Mouse (Mus musculus) 3T3-L1 (cell line): ENCODE measurements around the gene Zfp846.

Source experiments
- DNase-seq: peaks from one replicate; pipeline ENCODE4 v3.0.0-alpha.2; 2015; ENCODE audit warnings: low read depth, low spot score

The Zfp846 gene

GRCm38 (mm10) chr9:20636790-20637189, 55.7 kb downstream of the Zfp846 start:
- DNase-seq, result no peak

DNA sequence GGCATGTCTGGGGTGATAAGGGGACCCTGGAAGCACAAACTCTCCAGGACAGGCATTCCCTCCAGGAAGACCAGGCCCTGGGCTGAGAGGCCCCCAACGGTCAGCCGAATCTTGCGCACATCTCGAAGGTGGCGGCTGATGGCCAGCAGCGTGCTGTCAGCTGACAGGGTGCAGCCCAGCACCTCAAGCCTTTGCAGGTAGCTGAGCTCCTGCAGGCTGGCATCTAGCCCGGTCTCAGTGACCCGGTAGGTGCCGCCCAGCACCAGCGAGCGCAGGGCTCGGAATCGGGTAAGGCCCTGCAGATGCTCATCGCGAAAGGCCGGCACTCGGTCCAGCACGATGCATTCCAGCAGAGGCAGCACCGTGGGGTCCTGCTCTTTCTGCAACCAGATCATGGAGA, 57.5 kb downstream of the Zfp846 start:
- no peak for DNase-seq

DNA sequence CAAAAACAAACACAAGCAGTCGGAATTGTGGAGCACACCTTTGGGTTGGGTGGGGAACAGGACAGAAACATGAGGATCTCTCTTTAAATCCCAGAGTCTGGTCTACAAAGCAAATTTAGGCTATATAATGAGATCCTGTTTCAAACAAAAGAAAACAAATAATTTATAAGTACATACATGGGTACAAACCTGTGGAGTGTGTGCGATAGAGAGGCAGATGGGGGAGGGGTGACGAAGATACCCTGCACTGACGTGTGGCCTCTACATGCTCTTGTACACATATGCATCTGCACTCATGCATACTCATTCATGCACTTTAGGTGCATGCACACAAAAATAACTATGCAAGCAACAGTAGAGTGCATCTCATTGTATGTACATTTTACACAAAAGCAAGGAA, 58.4 kb downstream of the Zfp846 start:
- DNase-seq, result no peak

- peak; percentile 54 for DNase-seq
Observed at GRCm38 (mm10) chr9:20641501-20641900, 60.4 kb downstream of the Zfp846 start.

DNA sequence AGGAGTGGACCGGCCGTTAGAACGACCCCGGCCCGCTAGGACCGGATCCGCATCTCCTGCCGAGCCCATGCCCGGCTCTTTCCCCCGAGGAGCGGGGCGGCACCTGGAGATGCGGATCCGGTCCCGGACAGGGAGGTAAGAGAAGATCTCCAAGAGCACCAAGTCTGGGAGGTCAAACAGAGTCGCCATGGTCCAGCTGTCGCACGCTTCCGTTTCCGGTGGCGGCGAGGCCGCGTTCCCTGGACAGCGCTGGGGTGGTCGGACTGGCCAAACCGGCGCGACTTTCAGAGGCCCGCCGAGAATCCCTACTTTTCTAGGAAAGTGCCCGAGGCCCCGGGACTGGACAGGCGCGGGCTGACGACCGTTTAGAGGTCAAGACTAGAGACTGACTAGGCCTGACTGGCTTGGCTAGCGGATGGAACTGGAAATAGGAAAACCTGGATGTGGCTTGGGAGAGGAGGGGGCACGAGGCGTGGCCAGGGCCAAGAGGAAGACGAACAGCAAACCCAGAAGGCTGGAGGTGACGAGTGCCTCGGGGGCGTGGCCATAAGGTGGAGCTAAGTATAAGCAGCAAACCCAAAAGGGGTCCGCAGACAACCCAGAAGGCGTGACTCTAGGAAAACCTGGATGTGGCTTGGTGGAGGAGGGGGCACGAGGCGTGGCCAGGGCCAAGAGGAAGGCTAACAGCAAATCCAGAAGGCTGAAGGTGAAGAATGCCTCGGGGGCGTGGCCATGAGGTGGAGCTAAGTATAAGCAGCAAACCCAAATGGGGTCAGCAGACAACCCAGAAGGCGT, 61.2 kb downstream of the Zfp846 start, which contains the start of gene Ubl5:
Gene Ubl5, plus strand, starts transcription at position 778 of the 795 bp plus-strand sequence.
- DNase-seq, result peak; percentile 98

DNA sequence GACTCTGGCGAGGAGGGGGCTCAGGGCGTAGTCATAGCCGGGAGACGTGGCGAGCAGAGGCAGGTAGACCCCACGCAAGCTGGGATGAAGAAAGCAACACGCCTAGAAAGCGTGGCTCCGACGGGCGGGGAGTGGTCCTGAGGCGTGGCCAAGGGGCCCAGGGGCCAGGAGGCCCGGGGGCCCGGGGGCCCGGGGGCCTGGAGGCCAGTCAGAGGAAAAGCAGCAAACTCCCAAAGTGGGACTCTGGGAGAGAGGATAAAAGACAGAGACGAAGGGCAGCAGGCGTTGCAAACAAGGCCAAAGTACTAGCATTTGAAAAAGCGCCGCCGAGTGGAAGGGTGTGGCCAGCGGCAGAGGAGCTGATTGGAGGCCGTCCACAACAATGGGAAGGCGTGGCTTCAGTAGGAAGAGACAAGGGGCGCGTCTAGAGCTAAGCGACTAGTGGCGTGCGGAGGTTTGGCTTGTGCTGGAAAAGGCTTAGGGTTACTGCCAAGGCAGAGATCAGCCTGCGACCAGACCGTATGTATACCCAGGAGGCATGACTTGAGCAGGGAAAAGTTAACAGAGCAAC, 61.9 kb downstream of the Zfp846 start:
- peak; percentile 97 for DNase-seq

DNA sequence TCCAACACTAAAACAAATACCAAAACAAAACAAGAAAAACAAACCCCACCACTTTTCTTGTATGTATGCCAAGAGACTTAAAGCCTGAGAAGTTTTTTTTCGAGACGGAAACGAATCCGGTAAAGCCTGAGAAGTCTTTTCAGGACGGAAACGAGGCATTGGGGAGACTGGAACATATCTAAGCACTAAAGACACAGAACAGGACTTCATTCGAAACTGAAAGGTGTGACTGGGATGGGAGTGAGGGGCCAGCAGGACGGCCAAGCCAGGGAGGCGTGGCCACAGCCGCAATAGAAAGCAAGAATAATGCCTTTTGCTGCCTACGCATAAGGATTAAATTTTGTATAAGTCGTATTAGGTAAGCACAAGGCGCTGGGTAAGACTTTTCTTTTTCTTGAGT, 62.7 kb downstream of the Zfp846 start:
- peak; percentile 42 for DNase-seq

- peak; percentile 84 for DNase-seq
Observed at GRCm38 (mm10) chr9:20644360-20645081, 63.4 kb downstream of the Zfp846 start, which contains the start of gene Fbxl12. Gene Fbxl12, minus strand, starts transcription at chr9:20644767.

- DNase-seq, result no peak
Observed at GRCm38 (mm10) chr9:20645121-20645520, 64.0 kb downstream of the Zfp846 start.

GRCm38 (mm10) chr9:20651602-20652259, 70.6 kb downstream of the Zfp846 start, which contains the start of gene Pin1:
Gene Pin1, plus strand, starts transcription at chr9:20652095.
- DNase-seq, result peak; percentile 100

- DNase-seq, result peak; percentile 17
Observed at GRCm38 (mm10) chr9:20652260-20652658, 71.2 kb downstream of the Zfp846 start.

DNA sequence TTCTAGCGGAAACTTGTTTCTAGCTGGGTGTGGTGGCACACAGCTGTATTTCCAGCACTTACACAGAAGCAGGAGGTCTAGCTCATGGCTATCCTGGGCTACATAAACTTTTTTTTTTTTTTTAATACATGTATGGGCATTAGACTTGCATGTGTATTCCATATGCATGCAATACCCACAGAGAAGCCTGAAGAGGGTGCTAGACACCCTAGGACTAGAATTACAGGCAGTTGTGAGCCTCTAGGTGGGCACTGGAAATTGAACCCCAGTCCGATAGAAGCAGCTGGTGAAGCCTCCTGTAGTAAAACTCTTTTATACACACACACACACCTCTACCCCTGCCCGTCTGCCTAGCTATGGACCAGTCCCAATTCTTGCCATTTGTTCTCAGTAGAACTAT, 72.8 kb downstream of the Zfp846 start:
- DNase-seq, result no peak
